Mouse (Mus musculus) kidney, adult 2 months (tissue): ENCODE results near the gene Gdpgp1. TPM values are rescaled to one million over a fixed set of nuclear protein-coding genes. Genes with fewer than 3 reads are reported as not detected.

Experiments used
- DNase-seq: peaks from one replicate; pipeline ENCODE4 v3.0.0; 2021
- H3K27ac ChIP-seq: fragments of 200-500 bp; 2 replicates; pipeline ENCODE4 v1.5.1; 2012; ENCODE audit warnings: low read depth, low read length, control low read depth, inconsistent platforms; ENCODE audit not compliant: insufficient read depth
- H3K27me3 ChIP-seq: fragments of 200-500 bp; replicated peaks from 2 replicates; pipeline ENCODE4 v1.6.1; 2012; ENCODE audit warnings: mild to moderate bottlenecking, moderate library complexity, low read length, inconsistent platforms; ENCODE audit not compliant: control insufficient read depth, insufficient read depth
- H3K36me3 ChIP-seq: fragments of 200-500 bp; 2 replicates; pipeline ENCODE4 v1.6.1; 2012; ENCODE audit warnings: mild to moderate bottlenecking, moderate library complexity, low read length, inconsistent platforms; ENCODE audit not compliant: control insufficient read depth, insufficient read depth
- H3K4me1 ChIP-seq: fragments of 200-500 bp; 2 replicates; pipeline ENCODE4 v1.6.1; 2011; ENCODE audit warnings: low read length; ENCODE audit not compliant: control insufficient read depth, insufficient read depth
- H3K4me3 ChIP-seq: fragments of 200-500 bp; 2 replicates; pipeline ENCODE4 v1.5.1; 2011; ENCODE audit warnings: mild to moderate bottlenecking, low read depth, low read length, control low read depth; ENCODE audit not compliant: insufficient read depth
- CTCF ChIP-seq: fragments of 200-500 bp; conservative IDR thresholded peaks from 2 replicates; pipeline ENCODE4 v1.5.1; 2011; ENCODE audit warnings: low read depth, mild to moderate bottlenecking, control low read depth, low read length, moderate library complexity, mixed read lengths; ENCODE audit not compliant: insufficient read depth, insufficient read length
- POLR2A ChIP-seq: fragments of 200-500 bp; IDR thresholded peaks from one replicate; pipeline ENCODE4 v1.6.1; 2011; ENCODE audit warnings: low read depth, low read length, control low read depth
- WGBS: fragments of 180-500 bp; shearing (Covaris S2); methylation state at CpG from one replicate; pipeline ENCODE4 v1.1.7; 2018; 5-methylcytosine and 5-hydroxymethylcytosine counted together
- polyA plus RNA-seq: library from polyadenylated mRNA; depleted of rRNA; stranded (reverse); fragments of >200 nt; gene quantifications from 2 replicates; pipeline ENCODE4 v1.2.3, GENCODE M21; 2012

The Gdpgp1 gene
- polyA plus RNA-seq, 1 experiment = 2.4 TPM

- peaks cover 71% of the 10 kb centered on the region for H3K4me1 ChIP-seq
- DNase-seq = no peak
- H3K4me3 ChIP-seq = no peak overlapping the region
- 76% methylated on average over 7 of the region's 7 CpGs for WGBS
- no peaks in the 10 kb centered on the region for H3K36me3 ChIP-seq
- no peaks in the 10 kb centered on the region for H3K27me3 ChIP-seq
- no peak overlapping the region for H3K27ac ChIP-seq
- TF ChIP-seq POLR2A (no peak), CTCF (no peak)
Measured at GRCm38 (mm10) chr7:80204961-80205360, 27.7 kb upstream of the Gdpgp1 start.

GRCm38 (mm10) chr7:80205705-80206589 lies 26.7 kb upstream of the Gdpgp1 start:
- Histone ChIP-seq H3K27ac (peak overlapping the region; percentile 67), H3K27me3 (no peaks in the 10 kb centered on the region), H3K36me3 (no peaks in the 10 kb centered on the region), H3K4me3 (no peak overlapping the region), H3K4me1 (peaks cover 70% of the 10 kb centered on the region)
- TF ChIP-seq POLR2A (no peak), CTCF (no peak)
- DNase-seq = no peak
- WGBS = 70% methylated on average over 12 of the region's 12 CpGs

DNA sequence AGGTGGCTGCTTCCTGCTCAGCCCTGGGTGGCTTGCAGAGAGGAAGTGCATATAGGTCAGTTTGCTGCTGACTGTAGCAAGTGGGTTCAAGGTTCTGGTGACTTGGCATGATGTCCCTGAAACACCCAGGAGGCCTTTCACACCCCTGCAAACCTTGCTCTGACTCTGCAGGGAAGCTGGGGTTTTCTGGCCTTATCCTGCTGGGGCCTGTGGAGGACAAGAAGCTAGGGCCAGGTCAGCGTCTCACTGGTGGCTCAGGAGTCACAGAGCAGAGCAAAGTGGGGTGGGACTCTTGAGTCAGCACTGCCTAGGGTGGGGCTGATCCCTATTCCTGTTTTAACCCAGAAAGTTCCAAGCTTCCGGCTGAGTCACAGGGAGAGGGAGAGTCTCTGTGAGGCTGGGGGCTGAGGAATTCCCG lies 25.3 kb upstream of the Gdpgp1 start:
- no peak overlapping the region for H3K4me3 ChIP-seq
- peaks cover 59% of the 10 kb centered on the region for H3K4me1 ChIP-seq
- WGBS = 34% methylated on average over 3 of the region's 3 CpGs
- H3K27me3 ChIP-seq = no peaks in the 10 kb centered on the region
- DNase-seq = peak; percentile 87
- H3K27ac ChIP-seq = peak overlapping the region; percentile 67
- no peaks in the 10 kb centered on the region for H3K36me3 ChIP-seq
- TF ChIP-seq POLR2A (no peak), CTCF (no peak)

- Histone ChIP-seq H3K36me3 (no peaks in the 10 kb centered on the region), H3K27ac (peak overlapping the region; percentile 67), H3K27me3 (no peaks in the 10 kb centered on the region), H3K4me3 (no peak overlapping the region), H3K4me1 (peaks cover 54% of the 10 kb centered on the region)
- TF ChIP-seq CTCF (no peak), POLR2A (no peak)
- peak; percentile 62 for DNase-seq
- WGBS = 50% methylated on average over 18 of the region's 18 CpGs
Measured at GRCm38 (mm10) chr7:80208026-80208642, 24.5 kb upstream of the Gdpgp1 start.

GRCm38 (mm10) chr7:80208738-80209430 lies 23.8 kb upstream of the Gdpgp1 start:
- TF ChIP-seq POLR2A (no peak), CTCF (no peak)
- DNase-seq = peak; percentile 76
- H3K4me3 ChIP-seq = no peak overlapping the region
- no peaks in the 10 kb centered on the region for H3K36me3 ChIP-seq
- H3K27me3 ChIP-seq = no peaks in the 10 kb centered on the region
- peaks cover 50% of the 10 kb centered on the region for H3K4me1 ChIP-seq
- H3K27ac ChIP-seq = peak overlapping the region; percentile 67; the same call in 1 of the 2 replicates
- 20% methylated on average over 10 of the region's 10 CpGs for WGBS

DNA sequence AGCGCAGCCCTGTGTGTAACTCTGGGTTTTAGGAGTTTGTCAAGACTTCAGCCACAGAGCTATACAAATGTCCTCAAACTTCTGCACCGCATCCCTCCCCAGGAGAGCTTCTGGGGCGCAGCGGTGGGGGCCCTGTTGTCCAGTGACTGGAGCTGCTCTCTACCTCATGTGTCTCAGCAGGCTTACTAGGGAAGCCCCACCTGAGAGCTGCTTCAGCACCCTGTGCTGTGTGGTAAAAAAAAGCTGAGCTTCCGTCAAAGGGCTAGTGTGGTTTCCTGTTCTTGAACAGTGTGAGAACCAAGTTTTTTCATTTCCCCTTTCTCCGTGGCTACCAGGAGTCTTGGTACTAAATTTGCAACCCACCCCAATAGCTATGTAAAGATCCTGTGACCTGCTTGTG lies 23.0 kb upstream of the Gdpgp1 start:
- H3K4me3 ChIP-seq = no peak overlapping the region
- DNase-seq = no peak
- TF ChIP-seq POLR2A (no peak), CTCF (no peak)
- WGBS = 70% methylated on average over 6 of the region's 6 CpGs
- H3K36me3 ChIP-seq = no peaks in the 10 kb centered on the region
- peaks cover 44% of the 10 kb centered on the region for H3K4me1 ChIP-seq
- H3K27ac ChIP-seq = no peak overlapping the region
- no peaks in the 10 kb centered on the region for H3K27me3 ChIP-seq
